Mouse (Mus musculus): Measurements from ENCODE around the gene Ubl3.

The Ubl3 gene

DNA sequence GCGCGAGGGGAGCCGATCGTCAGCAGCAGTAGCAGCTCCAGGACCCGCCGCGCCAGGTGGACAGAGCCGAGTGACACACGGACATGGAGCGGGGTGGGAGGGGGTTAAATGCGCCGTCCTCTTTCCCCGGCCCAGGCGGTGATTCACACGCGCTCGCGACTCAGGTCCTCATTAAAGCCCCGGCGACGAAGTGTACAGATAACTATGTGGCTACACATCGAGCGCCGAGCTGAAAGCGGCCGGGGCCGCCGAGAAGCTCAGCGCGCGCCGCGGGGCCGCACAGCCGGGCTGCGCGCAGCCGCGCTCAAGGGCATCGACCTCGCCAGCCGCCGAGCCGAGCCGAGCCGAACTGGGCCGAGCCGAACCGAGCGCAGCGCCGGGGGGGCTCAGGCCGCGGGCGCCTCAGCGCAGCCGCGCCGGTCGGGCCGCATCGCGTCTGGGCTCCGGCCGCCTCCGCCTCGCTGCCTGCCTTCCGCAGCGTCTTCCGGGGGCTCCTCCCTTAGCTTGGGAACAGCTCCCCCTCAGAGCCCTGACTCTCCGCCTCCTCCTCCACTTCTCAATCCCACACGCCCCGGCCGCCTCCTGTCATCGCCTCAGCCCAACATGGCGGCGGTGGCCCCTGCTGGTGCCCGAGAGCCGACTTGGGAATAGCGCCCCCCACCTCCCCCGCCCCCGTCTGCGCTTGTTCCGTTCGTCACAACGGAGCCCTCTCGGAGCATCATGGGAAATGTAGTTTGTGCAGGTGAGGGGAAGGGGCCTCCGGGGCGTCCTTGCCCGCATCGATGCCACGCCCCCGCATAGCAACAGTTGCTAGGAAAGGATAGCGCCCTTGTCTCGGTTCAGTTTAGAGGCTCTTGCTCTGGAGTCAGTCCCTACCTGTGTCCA, at the start of gene Ubl3:
Ubl3 (minus strand) TSS at position 603 of the 885 bp plus-strand sequence.
- peak; percentile 51 to 61 for DNase-seq (ENCODE audit: low spot score in 2 of 2)

DNA sequence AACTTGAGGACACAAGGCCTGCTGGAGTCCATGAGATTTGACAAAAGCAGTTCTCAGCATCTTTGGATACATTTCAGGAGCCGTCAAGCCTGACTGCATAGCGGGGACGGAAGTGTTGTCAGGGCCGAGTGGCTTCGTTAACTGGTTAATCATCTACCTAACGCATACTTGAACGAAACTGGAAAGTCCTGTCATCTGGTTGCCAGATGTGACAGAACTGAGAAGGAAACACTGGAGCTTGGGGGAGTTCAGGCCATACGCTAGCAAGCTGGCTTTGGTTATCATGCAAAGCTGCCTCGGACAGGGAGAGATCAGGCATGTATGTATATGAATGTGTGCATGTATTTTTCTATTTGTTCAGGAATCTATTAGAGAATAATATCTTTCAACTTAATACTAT, 45.8 kb upstream of the Ubl3 start:
- no peak for DNase-seq (ENCODE audit: low spot score in 2 of 2)

- no peak for DNase-seq (ENCODE audit: low spot score in 2 of 2)
These were observed 43.6 kb upstream of the Ubl3 start for GRCm38 (mm10) chr5:148596086-148596753.

- no peak for DNase-seq (ENCODE audit: low spot score in 2 of 2)
These were observed 42.8 kb upstream of the Ubl3 start for GRCm38 (mm10) chr5:148595459-148595751.

GRCm38 (mm10) chr5:148594693-148595458, 42.3 kb upstream of the Ubl3 start:
- no peak for DNase-seq (ENCODE audit: low spot score in 2 of 2)

DNA sequence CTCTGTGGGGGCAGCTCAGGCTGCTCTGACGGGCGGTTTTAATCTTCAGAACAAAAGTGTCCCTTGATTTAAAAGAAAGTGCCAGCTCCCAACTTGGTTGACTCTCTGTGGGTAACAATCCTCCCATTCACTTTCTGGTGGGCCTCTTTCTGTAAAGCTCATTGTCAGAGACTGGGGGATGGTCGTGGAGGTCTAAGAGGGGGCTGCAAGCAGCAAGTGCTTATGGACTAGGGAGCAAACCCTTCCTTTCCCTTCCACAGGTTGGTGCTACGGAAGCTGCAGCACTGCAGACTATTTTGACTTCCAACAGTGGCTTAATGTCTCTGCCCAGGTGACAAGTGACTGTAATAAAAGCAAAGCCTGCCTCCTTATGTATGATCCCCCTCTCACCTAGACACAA, 41.0 kb upstream of the Ubl3 start:
- no peak for DNase-seq (ENCODE audit: low spot score in 2 of 2)

DNA sequence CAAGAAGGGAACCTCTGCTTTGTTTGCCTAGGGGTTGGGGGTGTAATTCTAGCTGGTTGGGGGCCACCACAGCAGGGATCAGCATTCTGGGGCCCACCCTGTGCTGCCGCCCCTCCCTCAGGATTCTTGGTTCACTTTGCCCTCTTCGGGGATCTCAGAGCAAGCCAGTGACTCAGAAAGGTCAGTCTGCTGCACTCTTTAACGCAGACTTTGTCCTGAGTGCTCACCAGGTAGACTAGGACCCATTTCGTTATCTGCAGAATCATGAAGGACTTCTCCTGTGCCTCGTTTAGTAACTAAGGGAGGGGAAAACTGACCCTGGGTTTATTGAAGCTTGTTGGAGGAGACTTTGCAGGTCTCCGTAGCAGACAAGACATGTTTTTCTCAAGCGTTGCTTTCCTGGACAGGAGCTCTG, 38.9 kb upstream of the Ubl3 start:
- DNase-seq (ENCODE audit: low spot score in 2 of 2), result no peak

- no peak for DNase-seq (ENCODE audit: low spot score in 2 of 2)
These were observed 38.2 kb upstream of the Ubl3 start for GRCm38 (mm10) chr5:148590603-148591447.

- DNase-seq (ENCODE audit: low spot score in 2 of 2), result no peak
These were observed 36.4 kb upstream of the Ubl3 start for GRCm38 (mm10) chr5:148588987-148589386.

DNA sequence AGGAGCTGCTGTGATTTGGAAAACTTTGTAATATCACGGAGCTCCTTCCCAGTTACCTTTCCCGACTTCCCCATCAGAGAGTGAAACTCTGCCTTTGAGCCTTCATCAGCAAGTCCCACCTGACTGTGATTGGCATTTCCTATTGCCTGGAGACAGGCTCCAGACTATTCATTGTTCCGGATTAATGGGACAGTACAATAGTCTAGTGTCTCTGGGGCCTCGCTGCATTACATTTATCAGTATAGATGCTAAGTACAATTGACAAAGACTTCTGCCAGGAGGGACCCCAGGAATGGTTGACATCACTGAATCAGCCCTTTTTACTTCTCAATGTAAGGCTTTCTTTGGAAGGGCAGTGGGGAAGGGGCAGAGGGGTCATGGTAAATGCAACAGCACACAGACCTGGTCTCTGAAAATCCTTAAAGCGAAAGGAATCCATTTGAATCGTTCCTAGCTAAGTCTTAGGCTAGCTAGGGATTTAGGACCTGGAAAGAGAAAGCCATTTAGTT, 35.6 kb upstream of the Ubl3 start:
- no peak for DNase-seq (ENCODE audit: low spot score in 2 of 2)

GRCm38 (mm10) chr5:148580388-148580985, 27.9 kb upstream of the Ubl3 start:
- DNase-seq (ENCODE audit: low spot score in 2 of 2), result no peak

GRCm38 (mm10) chr5:148579156-148579555, 26.6 kb upstream of the Ubl3 start:
- DNase-seq (ENCODE audit: low spot score in 2 of 2), result no peak

DNA sequence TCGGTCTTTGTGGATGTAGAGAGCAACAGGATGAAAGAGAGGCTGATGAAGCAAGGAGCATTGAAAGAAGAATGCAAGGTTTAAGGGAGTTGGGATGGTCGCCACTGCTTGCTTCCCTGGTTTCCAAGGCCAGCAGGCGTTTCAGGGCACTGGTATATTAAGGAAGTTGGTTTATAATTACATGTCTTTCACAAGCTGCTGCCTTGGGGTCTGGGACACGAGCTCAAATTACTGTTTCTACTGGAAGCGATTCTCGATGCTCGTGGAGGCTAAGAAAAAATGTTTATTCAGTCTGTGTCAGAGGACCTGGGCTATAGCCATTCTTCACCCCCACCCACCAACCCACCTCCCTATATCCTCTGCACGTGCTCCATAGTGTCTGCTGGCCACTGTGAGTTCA, 25.8 kb upstream of the Ubl3 start:
- DNase-seq (ENCODE audit: low spot score in 2 of 2), result no peak

DNA sequence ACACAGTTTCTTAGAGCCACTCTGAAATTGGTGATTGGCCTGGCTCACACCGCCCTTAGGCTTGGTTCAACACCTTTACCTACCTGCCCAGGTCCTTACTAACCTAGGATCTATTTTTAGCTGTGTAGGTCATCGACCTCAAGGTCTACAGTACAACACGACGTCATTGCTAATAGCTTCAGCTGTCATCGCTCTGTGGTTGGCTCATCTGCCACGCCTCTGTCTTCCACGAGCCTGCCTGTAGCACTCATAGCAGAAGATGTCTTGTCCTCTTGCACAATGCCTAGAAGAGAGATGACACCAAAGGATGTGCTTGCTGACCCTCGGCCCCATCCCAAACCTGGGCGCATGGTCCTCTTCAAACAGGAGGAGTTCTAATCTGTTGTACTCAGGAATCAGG, 24.7 kb upstream of the Ubl3 start:
- no peak for DNase-seq (ENCODE audit: low spot score in 2 of 2)

DNA sequence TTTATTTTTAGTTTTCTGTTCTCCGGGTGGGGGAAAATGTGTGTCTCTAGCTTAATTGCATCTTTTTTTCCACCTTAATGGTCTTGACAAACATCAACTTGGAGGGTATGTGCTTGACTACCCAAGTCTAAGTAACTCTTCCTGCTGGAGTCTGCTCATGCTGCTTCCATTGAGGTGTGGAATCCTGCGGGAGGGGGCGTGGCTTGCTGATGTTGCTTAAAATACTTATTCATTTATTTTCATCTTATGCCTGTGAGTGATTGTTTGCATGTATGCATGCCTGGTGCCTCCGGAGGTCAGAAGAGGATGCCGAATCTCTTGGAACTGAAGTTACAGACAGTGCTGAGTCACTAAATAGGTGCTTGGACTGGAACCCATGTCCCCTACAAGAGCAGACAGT, 22.6 kb upstream of the Ubl3 start:
- DNase-seq (ENCODE audit: low spot score in 2 of 2), result no peak

GRCm38 (mm10) chr5:148572676-148573075, 20.1 kb upstream of the Ubl3 start:
- no peak for DNase-seq (ENCODE audit: low spot score in 2 of 2)

DNA sequence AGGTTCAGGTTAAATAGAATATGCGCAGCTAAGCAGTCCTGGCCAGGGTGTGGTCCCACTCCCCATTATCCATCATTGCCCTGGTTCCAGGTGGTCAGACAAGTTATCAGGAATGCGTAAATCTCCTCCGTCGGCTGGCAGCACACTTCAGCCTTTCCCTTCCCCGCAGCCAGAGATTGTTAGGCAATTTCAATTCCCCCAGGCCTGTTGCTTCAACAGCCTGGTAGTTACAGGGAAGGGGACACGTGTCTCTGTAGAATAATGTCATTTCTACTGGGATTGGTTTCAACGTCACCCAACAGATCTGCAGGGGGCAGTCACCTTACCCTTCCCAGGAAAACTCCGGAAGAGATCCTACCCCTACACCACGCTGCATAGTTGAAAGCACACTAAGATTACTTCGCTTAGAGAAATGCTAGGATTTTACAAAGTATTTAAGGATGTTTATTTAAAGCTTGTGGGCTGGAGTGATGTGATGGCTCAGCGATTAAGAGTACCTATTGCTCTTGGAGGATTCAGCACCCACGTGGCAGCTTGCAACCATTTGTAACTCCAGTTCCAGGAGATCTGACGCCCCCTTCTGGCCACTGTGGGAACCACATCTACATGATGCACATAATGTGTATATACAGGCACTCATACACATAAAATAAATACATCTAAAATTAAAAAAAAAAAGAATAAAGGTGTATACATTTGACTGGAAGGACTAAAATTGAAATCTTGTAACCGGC, 18.1 kb upstream of the Ubl3 start:
- DNase-seq (ENCODE audit: low spot score in 2 of 2), result no peak

GRCm38 (mm10) chr5:148569444-148569843, 16.9 kb upstream of the Ubl3 start:
- no peak for DNase-seq (ENCODE audit: low spot score in 2 of 2)

DNA sequence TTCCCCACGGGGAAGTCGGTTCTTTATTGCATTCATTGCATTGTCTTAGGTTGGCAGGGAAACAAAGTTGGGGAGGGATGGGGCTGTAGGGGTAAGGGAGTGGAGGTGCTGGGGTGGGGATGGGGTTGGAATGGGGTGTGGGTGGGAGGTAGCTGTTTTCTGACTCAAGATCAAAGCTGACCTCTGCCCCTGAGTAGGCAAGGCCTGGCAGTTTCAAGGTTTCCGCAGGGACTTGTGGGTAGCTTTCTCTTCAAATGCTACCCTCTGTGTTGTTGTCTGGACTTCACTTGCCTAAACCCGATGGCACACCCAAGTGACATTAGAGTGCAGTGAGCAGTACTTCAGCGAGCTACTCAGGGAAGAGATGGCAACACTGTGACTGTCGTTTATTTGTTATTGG, 13.0 kb upstream of the Ubl3 start:
- DNase-seq (ENCODE audit: low spot score in 2 of 2), result no peak

DNA sequence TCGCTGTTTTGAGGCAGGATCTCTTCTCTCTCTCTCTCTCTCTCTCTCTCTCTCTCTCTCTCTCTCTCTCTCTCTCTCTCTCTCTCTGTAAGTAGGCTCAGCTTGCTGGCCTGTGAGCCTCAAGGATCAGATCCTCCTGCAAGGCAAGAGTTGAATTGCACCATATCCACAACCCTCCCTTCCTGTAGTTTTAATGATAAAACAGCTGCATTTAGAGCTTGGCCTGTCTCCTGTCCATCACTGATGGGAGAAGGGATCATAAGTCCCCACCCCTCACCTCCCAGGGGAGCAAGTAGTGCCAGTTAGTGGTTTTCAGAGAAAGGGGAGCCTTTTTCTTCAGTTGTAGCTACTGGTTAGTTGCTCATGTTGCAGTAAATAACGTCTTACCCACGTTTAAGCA, 11.5 kb upstream of the Ubl3 start:
- DNase-seq (ENCODE audit: low spot score in 2 of 2), result no peak

All from spleen, postnatal 14 days (tissue).